28 mouse cellular contexts compared by ENCODE assay signal in genomic region chr5:106927996-106928395, GRCm38 (mm10). TPM values are rescaled to one million over a fixed set of nuclear protein-coding genes. Genes with fewer than 3 reads are reported as not detected.
DNase-seq lines count a peak whose midpoint lies in the region; ATAC-seq lines count a peak whose summit lies in the region.
"Had no signal": no experiment of that assay in that cellular context is flagged by ENCODE, and none has a peak within 500 bp of the region (broad histone marks: within the 10 kb centered on the region; RNA-seq: fewer than 3 reads in every experiment).

No protein-coding gene starts in this region.

- H3K4me1 ChIP-seq in liver, embryonic 11.5 days (replicated peaks; ENCODE audit: control insufficient read depth, insufficient read depth, low read length) = peaks cover 4% of the 10 kb centered on the region; the same call in 1 of the 2 replicates
- H3K4me1 ChIP-seq in liver, embryonic 12.5 days = peaks cover 31% of the 10 kb centered on the region
- peaks cover 12% of the 10 kb centered on the region for H3K4me1 ChIP-seq in liver, embryonic 15.5 days (replicated peaks)
- H3K4me1 ChIP-seq: embryonic facial prominence, embryonic 12.5 days had no signal

- no peak overlapping the region for H3K9ac ChIP-seq in liver, embryonic 11.5 days (ENCODE audit: low read depth, low read length)
- H3K9ac ChIP-seq in liver, embryonic 12.5 days = no peak overlapping the region
- H3K9ac ChIP-seq in liver, embryonic 15.5 days = no peak overlapping the region
- H3K9ac ChIP-seq: embryonic facial prominence, embryonic 12.5 days; embryonic facial prominence, embryonic 15.5 days; forebrain, postnatal 0 days; hindbrain, embryonic 13.5 days had no signal

- H3K4me2 ChIP-seq in liver, embryonic 11.5 days = no peak overlapping the region
- H3K4me2 ChIP-seq in liver, embryonic 12.5 days = no peak overlapping the region
- H3K4me2 ChIP-seq in liver, embryonic 15.5 days = no peak overlapping the region
- H3K4me2 ChIP-seq: embryonic facial prominence, embryonic 12.5 days; embryonic facial prominence, embryonic 15.5 days; heart, embryonic 11.5 days; hindbrain, embryonic 13.5 days had no signal

- no peak overlapping the region for H3K4me3 ChIP-seq in liver, embryonic 11.5 days (ENCODE audit: low read depth, low read length)
- no peak overlapping the region for H3K4me3 ChIP-seq in liver, embryonic 12.5 days
- no peak overlapping the region for H3K4me3 ChIP-seq in liver, embryonic 15.5 days (replicated peaks)
- H3K4me3 ChIP-seq: embryonic facial prominence, embryonic 12.5 days; embryonic facial prominence, embryonic 15.5 days; gastrocnemius, adult 2 months; hindbrain, embryonic 10.5 days; hindbrain, embryonic 13.5 days had no signal

- ATAC-seq in liver, embryonic 11.5 days (replicated peaks; ENCODE audit: low FRiP score) = peak; percentile 62
- peak; percentile 63; the same call in 1 of the 2 replicates for ATAC-seq in liver, embryonic 12.5 days
- peak; percentile 43; the same call in 1 of the 2 replicates for ATAC-seq in liver, embryonic 15.5 days (ENCODE audit: insufficient read depth)
- peak; percentile 55 for ATAC-seq in megakaryocyte-erythroid progenitor cell, adult 5-6 weeks (replicated peaks; ENCODE audit: low FRiP score, low TSS enrichment, poor library complexity, severe bottlenecking)
- ATAC-seq: CD4-positive, CD25-positive, alpha-beta regulatory T cell, adult 4 months; forebrain, embryonic 14.5 days; forebrain, postnatal 0 days had no signal

- no peaks in the 10 kb centered on the region for H3K36me3 ChIP-seq in liver, embryonic 11.5 days (ENCODE audit: control insufficient read depth, insufficient read depth, low read length)
- no peaks in the 10 kb centered on the region for H3K36me3 ChIP-seq in liver, embryonic 12.5 days
- no peaks in the 10 kb centered on the region for H3K36me3 ChIP-seq in liver, embryonic 15.5 days (replicated peaks)
- H3K36me3 ChIP-seq: embryonic facial prominence, embryonic 12.5 days; embryonic facial prominence, embryonic 15.5 days; hindbrain, embryonic 10.5 days; hindbrain, embryonic 13.5 days had no signal

- no peaks in the 10 kb centered on the region for H3K27me3 ChIP-seq in liver, embryonic 11.5 days (replicated peaks; ENCODE audit: control insufficient read depth, insufficient read depth, low read length)
- H3K27me3 ChIP-seq in liver, embryonic 12.5 days (replicated peaks) = no peaks in the 10 kb centered on the region
- H3K27me3 ChIP-seq in liver, embryonic 15.5 days = peaks cover 10% of the 10 kb centered on the region; the same call in 1 of the 2 replicates
- H3K27me3 ChIP-seq: embryonic facial prominence, embryonic 12.5 days; embryonic facial prominence, embryonic 15.5 days; hindbrain, embryonic 13.5 days had no signal

- H3K27ac ChIP-seq in liver, embryonic 11.5 days (ENCODE audit: low read depth, low read length) = no peak overlapping the region
- H3K27ac ChIP-seq in liver, embryonic 12.5 days = no peak overlapping the region
- H3K27ac ChIP-seq in liver, embryonic 15.5 days (replicated peaks) = no peak overlapping the region
- H3K27ac ChIP-seq: embryonic facial prominence, embryonic 12.5 days; embryonic facial prominence, embryonic 15.5 days; gastrocnemius, adult 2 months; hindbrain, embryonic 10.5 days; hindbrain, embryonic 13.5 days had no signal

- 53% methylated on average over 4 of the region's 4 CpGs for WGBS in liver, embryonic 11.5 days
- 33% methylated on average over 4 of the region's 4 CpGs for WGBS in liver, embryonic 12.5 days (ENCODE audit: insufficient replicate concordance)
- 30% methylated on average over 4 of the region's 4 CpGs for WGBS in liver, embryonic 15.5 days (ENCODE audit: insufficient replicate concordance)

- DNase-seq in liver, embryonic 11.5 days (ENCODE audit: low spot score) = no peak
- DNase-seq in layer of hippocampus, adult 9-11 months = no peak
- no peak for DNase-seq in spleen, postnatal 4 days (ENCODE audit: low spot score in 2 of 2)
- DNase-seq: adrenal gland, adult 2 months; adrenal gland, postnatal 14 days; cerebellum, adult 11 months; cerebellum, adult 2 months; cerebellum, adult 9-11 months; cerebellum, postnatal 25 days; forebrain, postnatal 0 days; gastrocnemius, adult 2 months; gastrocnemius, postnatal 14 days; heart, adult 11 months; heart, postnatal 36 days had no signal

- H3K9me3 ChIP-seq in liver, embryonic 11.5 days (ENCODE audit: control insufficient read depth, low read length) = no peaks in the 10 kb centered on the region
- H3K9me3 ChIP-seq in liver, embryonic 12.5 days (replicated peaks) = no peaks in the 10 kb centered on the region
- H3K9me3 ChIP-seq in liver, embryonic 15.5 days (replicated peaks) = no peaks in the 10 kb centered on the region
- H3K9me3 ChIP-seq: embryonic facial prominence, embryonic 12.5 days; embryonic facial prominence, embryonic 15.5 days; hindbrain, embryonic 10.5 days; hindbrain, embryonic 13.5 days had no signal

RNA-seq across cellular contexts. Expression of gene Hfm1, which starts 1.9 kb away (rescaled TPM):
- polyA plus RNA-seq in liver, embryonic 11.5 days (2014; fragmentation: Nextera tagmentation; extraction: Ambion mirVana) = 0.41 and 0.78 TPM in 2 replicates
- 0.20 TPM in 2 replicates for polyA plus RNA-seq in liver, embryonic 12.5 days (2016; fragmentation: Nextera tagmentation; extraction: Ambion mirVana)
- polyA plus RNA-seq in liver, embryonic 15.5 days (2015; fragmentation: Nextera tagmentation; extraction: Ambion mirVana) = not detected in 2 replicates
- 0.79 TPM in 1 of 2 replicates, not detected in the other for total RNA-seq in megakaryocyte-erythroid progenitor cell, adult 5-6 weeks (2014; fragmentation: Nextera tagmentation)
- total RNA-seq in megakaryocyte-erythroid progenitor cell, adult 5-6 weeks (2017) = 0.88 TPM in 1 of 2 replicates, not detected in the other
- total RNA-seq: adrenal gland, adult 2 months; adrenal gland, postnatal 14 days; gastrocnemius, adult 2 months; gastrocnemius, postnatal 14 days; gastrocnemius, postnatal 4 days; heart, adult 8-10 months; heart, postnatal 36 days; MEL had no signal
- polyA plus RNA-seq: adrenal gland, adult 2 months; C2C12; CD4-positive, CD25-positive, alpha-beta regulatory T cell, adult 4 months had no signal

RNA-seq across cellular contexts. Expression of gene Cdc7, which starts 36.1 kb away (rescaled TPM):
- polyA plus RNA-seq in liver, embryonic 11.5 days (2014; fragmentation: Nextera tagmentation; extraction: Ambion mirVana) = 55.0 and 55.3 TPM in 2 replicates
- polyA plus RNA-seq in liver, embryonic 12.5 days (2016; fragmentation: Nextera tagmentation; extraction: Ambion mirVana) = 29.3 and 29.5 TPM in 2 replicates
- polyA plus RNA-seq in liver, embryonic 15.5 days (2015; fragmentation: Nextera tagmentation; extraction: Ambion mirVana) = 17.1 and 19.0 TPM in 2 replicates
- total RNA-seq in megakaryocyte-erythroid progenitor cell, adult 5-6 weeks (2014; fragmentation: Nextera tagmentation) = 44.2 and 51.0 TPM in 2 replicates
- total RNA-seq in megakaryocyte-erythroid progenitor cell, adult 5-6 weeks (2017) = 27.8 and 40.3 TPM in 2 replicates
